Mouse (Mus musculus) left cerebral cortex, adult 9 months (tissue): ENCODE measurements around the gene Ss18l1.

Experiments used
- DNase-seq, 2 experiments: peaks; one replicate each; pipeline ENCODE4 v3.0.0; 2022; ENCODE audit warnings: low spot score in 2 of 2

Gene Ss18l1

DNA sequence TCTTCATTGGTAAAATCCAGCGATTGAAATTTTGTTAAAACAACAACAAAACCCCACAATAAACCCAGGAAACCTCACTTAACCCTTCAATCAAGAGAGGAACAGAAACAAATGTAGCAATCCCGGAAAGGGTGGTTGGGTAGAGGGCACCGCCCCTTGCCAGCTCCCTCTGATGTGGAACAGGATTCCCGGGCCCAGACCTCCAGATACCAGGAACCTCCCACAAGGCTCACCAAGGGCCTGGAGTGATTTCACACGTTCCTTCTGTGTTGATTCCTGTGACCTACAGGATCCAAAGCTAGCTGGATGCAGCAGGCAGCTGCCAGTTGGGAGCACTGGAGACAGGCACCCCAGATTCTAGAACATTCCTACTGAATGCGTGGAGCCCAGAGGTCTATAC lies 1.9 kb upstream of the Ss18l1 start:
- DNase-seq: no peak

DNA sequence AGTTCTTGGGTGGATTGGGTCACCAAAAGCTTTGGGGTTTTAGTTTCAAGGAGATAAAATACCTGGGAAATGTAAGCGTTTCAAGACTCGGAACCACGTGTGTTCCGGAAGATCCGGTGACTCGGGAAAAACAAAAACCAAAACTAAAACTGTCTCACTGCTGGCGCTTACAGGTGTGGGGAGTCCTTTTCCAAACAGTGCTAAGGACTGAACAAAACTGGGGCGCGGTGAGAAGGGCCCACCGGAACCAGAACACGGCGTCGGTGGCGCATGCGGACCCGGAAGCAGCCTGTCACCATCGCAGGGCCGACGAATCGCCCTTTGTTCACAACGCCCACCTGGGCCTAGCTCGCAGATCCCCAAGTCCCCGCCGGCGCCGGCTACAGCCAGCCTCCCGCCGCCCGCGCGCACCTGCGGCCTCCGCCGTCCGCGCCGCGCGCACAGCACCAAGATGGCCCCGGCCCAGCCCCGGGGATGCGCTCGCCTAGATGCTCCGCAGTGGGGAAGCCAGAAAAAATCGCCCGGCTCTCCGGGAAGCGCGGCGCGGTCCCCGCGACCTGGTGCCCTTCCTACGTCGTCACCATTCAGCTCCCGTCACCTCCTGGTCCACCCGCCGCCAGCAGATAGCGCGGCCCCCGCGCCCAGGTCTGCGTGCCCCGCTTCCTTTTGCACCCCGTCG lies 593 bp upstream of the Ss18l1 start:
- DNase-seq: peak in 1 of 2 experiments; percentile 50

GRCm38 (mm10) chr2:180042858-180043515 lies 678 bp downstream of the Ss18l1 start:
- peak in 1 of 2 experiments; percentile 65 for DNase-seq

DNA sequence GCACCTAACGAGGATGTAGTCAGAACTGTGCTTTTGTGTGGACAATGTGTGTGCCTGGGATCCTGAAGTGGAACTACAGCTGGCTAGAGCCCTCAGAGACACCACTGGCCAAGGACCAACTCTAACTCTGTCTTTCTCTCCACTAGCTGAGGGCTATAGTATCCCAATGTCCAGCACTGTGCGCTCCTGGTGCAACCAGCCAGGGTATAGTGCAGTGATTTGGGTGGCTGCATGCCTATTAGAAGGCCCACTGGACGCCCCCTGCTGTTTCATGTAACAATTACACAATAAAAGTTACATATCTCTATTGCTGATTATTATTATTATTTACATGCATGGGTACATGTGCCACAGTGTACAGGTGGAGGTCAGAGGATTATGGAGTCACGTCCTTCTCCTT lies 3.0 kb downstream of the Ss18l1 start:
- no peak for DNase-seq

DNA sequence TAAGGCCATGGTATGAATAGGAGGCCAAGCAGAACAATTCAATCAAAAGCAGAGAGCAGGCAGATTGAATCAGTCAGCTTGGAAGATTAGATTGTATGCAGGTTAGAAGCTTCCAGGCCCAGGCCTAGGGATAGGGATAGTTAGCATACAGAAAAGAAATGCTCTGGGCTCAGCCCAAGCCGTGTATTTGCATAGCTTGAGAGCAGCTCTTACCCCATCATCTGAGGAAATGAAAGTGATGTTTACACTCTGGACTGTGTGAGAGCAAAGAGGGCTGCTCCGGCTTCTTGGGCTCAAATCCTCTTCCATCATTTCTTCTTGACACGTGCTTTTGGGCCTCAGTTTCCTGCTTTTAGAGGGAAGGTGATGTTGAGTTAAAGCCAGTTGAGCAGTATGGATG lies 5.3 kb downstream of the Ss18l1 start:
- no peak for DNase-seq

- peak in 1 of 2 experiments; percentile 69 for DNase-seq
Measured at GRCm38 (mm10) chr2:180047980-180048635, 5.8 kb downstream of the Ss18l1 start.

- DNase-seq: peak in 1 of 2 experiments; percentile 82
Measured at GRCm38 (mm10) chr2:180050986-180051385, 8.7 kb downstream of the Ss18l1 start.

GRCm38 (mm10) chr2:180051986-180052733 lies 9.9 kb downstream of the Ss18l1 start:
- no peak for DNase-seq

GRCm38 (mm10) chr2:180053001-180053400 lies 10.7 kb downstream of the Ss18l1 start:
- no peak for DNase-seq

DNA sequence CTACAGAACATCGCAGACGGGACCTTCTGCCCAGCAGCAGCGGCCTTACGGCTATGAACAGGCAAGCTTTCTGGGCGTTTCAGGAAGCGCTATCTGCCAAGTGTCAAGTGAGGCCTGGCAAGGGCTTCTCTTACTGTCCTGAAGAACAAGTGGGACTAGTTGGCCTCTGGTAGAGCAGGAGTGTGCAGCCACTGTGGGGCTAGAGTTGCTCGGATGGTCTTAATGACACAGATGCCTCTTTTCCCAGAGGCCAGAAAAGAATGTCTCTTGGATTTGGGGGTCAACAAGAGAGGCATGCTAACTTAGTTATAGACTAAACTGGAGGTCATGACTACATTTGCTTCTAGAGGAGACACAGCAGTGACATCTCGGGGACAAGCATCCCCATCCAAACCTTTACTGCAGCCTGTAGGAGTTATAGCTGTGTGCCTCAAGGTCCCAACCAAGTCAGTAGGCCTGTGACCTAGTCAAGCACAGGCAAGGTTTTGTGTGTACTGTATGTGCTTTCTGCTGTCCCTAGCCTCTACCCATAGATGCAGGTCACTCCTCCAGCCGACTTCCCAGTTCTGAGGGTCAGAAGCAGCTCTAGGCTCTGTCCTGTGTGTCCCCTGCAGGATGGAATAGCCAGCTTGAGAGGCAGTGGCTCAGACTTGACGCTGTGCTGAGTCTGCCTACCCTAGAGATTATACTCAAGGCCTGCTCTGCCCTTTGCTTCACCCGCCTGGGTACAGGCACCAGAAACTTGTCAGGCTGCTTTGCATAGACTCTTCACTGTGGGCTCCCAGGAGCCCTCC lies 21.2 kb downstream of the Ss18l1 start:
- DNase-seq: no peak

GRCm38 (mm10) chr2:180069770-180070480 lies 27.6 kb downstream of the Ss18l1 start:
- DNase-seq: no peak

- DNase-seq: peak; percentile 88 to 96
Measured at GRCm38 (mm10) chr2:180070481-180071453, 28.5 kb downstream of the Ss18l1 start, which contains the start of gene Mtg2. Mtg2 (plus strand) TSS chr2:180070588.

- DNase-seq: no peak
Measured at GRCm38 (mm10) chr2:180071671-180072070, 29.4 kb downstream of the Ss18l1 start.

DNA sequence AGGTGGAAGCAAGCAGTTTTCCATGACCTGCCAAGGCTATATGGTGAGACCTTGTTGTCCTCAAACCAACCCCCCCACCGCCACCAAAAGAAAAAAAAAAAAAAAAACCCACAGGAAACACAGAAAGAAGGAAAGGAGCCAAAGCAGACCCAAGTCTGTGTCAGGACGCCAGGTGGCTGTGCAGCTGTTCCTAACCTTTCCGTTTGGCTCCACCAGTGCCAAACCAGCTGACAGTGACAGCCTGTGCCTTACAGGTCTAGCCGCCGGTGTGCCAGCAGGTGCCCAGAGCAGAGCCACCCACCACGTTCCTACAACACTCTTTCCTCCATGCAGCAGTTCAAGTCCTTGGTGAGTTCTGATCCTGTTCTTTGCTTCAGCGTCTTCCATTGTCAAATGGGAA lies 30.6 kb downstream of the Ss18l1 start:
- DNase-seq: no peak

- DNase-seq: no peak
Measured at GRCm38 (mm10) chr2:180077622-180078021, 35.3 kb downstream of the Ss18l1 start.

DNA sequence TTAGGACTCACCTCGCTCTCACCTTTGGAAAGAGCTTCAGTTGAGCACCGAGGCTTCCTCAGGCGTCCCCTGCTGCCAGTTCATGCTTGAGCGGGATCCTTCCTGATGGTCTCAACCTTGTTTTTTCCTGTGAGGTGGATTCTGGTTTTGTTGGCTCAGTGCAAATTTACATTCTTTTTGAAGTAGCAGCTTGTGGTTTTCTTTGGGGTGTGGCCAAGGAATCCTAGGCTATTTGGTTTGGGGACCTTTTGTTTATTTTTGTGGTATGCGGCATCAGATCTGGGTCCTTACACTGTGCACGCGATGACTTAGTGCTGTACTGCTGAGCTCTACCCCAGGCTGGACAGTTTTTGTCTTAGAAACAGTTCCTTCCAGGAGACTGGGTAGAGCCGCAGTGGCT lies 38.4 kb downstream of the Ss18l1 start:
- no peak for DNase-seq

DNA sequence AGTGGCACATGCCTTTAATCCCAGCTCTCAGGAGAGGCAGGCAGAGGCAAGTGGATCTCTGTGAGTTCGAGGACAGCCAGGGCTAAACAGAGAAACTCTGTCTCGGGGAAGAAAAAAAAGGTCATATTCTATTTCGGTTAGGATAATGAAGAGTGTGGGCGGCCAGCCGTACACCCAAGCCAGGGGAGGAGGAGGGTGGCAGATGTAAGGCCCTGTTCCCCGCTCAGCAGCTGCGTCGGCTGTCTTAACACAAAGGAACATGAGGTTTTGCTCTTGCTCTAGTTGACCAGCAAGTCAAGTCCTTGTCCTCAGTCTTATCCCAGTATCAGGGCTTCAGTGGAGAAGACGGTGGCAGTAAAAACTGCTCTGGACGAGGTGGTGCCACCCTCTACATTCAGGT lies 40.8 kb downstream of the Ss18l1 start:
- DNase-seq: no peak

GRCm38 (mm10) chr2:180084565-180084964 lies 42.3 kb downstream of the Ss18l1 start:
- DNase-seq: no peak

DNA sequence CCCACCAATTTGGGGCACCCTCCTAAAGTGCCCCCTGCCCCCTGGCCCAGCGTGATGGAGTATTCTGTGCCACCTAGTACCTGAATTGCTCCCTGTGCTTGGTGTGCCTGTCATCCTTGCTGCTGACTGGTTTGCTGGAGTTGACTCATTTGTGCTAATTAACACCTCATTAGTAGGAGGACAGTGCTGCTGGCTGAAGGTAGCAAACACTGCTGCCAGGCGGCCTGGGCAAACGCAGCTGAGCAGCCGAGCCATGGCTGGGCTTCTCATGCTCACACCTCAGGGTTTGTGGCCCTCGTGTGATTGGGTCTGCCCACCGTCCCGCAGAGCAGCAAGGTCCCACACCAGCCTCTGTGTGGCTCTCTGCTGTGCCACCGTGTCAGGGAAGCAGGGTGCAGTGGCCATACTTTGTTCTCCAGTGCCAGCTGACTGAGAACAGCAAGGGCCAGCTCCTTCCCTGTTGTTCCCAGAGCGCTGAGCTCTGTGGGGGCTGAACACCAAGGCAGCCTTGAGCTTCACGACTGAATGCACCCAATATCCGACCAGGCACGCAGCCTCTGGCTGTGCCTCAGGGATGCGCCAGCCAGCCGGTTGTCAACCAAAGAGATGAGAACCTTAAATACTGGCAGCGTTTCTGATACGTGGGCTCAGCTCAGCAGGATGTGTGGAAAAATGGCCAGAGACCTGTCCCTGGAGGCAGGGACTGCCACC lies 43.8 kb downstream of the Ss18l1 start:
- no peak for DNase-seq
